Mouse (Mus musculus): ENCODE measurements around the gene Kcnk5. TPM values are rescaled to one million over a fixed set of nuclear protein-coding genes. Genes with fewer than 3 reads are reported as not detected.

The Kcnk5 gene
- polyA plus RNA-seq, 1 experiment from 2014 or later: 5.0 TPM

DNA sequence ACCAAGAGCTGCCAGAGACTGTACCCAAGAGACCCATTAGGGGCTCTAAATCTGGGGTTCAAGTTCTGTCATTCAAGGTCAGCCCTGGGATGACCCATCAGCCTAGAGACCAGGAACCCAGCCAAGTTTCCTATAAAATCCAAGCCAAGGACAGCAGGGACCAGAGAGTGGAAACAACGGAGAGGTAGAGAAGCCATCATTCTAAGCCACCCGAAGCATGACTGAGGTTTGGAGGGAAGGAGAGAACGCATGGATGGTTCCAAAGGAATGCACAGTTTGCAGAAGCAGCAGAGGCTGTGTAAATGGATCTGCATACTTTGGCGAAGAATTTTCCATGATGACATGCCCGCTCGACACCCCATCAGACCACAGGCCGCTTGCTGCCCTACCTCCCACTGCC is 33.8 kb downstream of the Kcnk5 start:
- Histone ChIP-seq H3K27ac (replicated peaks) (no peak overlapping the region), H3K4me1 (replicated peaks) (no peaks in the 10 kb centered on the region), H3K9me3 (replicated peaks) (no peaks in the 10 kb centered on the region), H3K27me3 (no peaks in the 10 kb centered on the region), H3K4me3 (replicated peaks) (no peak overlapping the region), H3K9ac (no peak overlapping the region), H3K4me2 (no peak overlapping the region), H3K36me3 (replicated peaks) (peaks cover 36% of the 10 kb centered on the region)
- no peak for ATAC-seq (ENCODE audit: insufficient read depth)
- WGBS (ENCODE audit: insufficient replicate concordance): 83% methylated on average over 7 of the region's 7 CpGs

DNA sequence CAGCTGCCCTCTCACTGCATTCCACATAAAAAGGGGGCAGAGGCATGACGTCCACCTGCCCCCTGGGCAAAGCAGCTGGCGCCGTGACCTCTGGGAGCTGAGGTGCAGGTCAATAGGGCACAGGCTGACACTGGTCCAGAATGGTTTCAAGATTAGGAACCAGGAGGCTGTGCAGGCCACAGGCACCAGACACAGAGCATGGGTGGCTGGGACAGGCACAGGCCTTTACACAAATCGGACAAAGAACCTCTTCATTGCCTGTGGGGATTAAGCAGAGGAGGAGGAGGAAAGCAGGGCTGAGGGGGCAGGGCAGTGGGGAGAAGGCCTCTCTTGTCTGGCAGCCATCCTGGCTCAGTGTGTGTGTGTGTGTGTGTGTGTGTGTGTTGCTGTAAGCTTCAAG is 37.5 kb downstream of the Kcnk5 start:
- Histone ChIP-seq H3K4me3 (replicated peaks) (no peak overlapping the region), H3K9ac (no peak overlapping the region), H3K27me3 (no peaks in the 10 kb centered on the region), H3K9me3 (replicated peaks) (no peaks in the 10 kb centered on the region), H3K4me1 (replicated peaks) (no peaks in the 10 kb centered on the region), H3K36me3 (replicated peaks) (peaks cover 64% of the 10 kb centered on the region), H3K27ac (replicated peaks) (no peak overlapping the region), H3K4me2 (no peak overlapping the region)
- WGBS (ENCODE audit: insufficient replicate concordance): 79% methylated on average over 4 of the region's 4 CpGs
- ATAC-seq (ENCODE audit: insufficient read depth): no peak

DNA sequence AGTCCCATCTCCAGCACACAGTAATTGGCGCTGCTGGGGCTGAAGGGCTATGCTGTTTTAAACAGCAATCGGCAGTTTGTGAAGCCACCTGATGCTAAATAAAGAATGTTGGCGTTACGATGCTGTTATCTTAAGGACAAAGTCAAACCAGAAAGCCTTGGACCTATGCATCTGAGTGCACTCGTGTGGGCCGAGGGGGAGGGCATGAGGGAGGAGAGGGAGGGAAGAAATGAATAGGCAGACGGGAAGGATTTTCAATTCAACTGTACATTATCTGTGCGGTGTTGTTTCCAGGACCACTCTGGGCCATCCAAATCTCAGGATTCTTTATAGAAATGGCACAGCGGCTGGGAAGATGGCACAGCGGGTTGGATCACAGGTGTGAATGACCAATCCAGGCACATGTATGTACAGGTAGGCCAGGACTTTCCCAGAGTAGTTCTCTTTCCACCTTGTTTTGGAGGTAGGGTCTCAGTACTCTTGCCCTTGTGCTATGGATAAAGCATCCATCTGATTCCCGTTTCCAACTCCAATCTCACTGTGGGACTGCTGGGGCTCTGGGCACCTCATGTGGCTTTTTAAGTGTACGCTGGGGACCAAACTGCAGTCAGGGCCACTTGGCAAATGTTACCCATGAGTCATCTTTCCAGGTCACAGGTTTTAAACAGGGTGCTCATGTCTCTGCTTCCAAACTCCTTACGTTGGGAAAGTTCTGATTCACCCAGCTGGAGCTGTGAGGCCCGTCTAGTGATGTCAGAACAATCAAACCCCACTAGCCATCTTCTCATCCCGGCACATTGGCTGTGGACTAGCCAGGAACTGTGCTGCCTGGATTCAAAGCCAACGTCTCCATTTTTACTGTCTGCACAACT is 42.9 kb downstream of the Kcnk5 start, which contains the start of gene Saysd1:
Saysd1 (minus strand) TSS at position 51 of the 872 bp plus-strand sequence.
- 74% methylated on average over 16 of the region's 16 CpGs for WGBS (ENCODE audit: insufficient replicate concordance)
- no peaks in the 10 kb centered on the region for H3K9me3 ChIP-seq (replicated peaks)
- no peak within 1 kb of the TSS for H3K9ac ChIP-seq

DNA sequence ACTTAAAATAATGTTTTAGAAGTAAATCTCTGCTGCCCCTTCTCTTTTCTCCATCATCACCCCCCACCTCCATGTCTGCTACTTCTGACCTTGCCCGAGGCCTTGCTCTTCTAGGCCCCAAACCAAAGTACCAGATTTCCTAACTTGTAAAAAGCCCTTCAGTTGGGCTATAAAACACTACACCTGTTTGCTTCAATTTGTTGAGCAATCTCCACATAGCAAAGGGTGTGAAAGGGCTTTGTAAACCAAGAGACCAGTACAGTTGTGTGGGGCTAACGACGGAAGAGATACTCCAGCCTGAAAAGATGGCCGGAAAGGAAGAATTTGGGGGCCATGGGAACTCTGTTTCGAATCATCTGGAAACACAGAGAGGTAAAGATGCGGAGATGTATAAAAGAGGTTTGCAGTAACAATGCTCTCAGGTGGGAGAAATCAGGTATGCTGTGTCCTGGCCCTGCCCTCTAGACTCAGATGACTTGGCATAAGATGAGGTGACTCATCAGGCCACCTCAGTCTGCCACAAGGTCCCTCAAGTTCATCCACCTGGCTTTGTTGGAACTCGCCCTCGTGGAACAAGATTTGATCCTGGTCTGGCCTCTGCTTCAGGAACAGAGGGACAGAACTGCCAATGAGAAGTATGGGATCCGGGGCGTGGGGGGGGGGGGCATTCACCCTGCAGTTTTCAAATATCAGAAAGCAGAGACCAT is 46.5 kb downstream of the Kcnk5 start:
- Histone ChIP-seq H3K9me3 (replicated peaks) (no peaks in the 10 kb centered on the region), H3K4me1 (replicated peaks) (no peaks in the 10 kb centered on the region), H3K4me2 (no peak overlapping the region), H3K9ac (no peak overlapping the region), H3K4me3 (replicated peaks) (no peak overlapping the region), H3K27me3 (no peaks in the 10 kb centered on the region), H3K27ac (replicated peaks) (no peak overlapping the region), H3K36me3 (replicated peaks) (0 out of 2 replicates have a peak, but pooled peaks cover 2% of the 10 kb centered on the region)
- no peak for ATAC-seq (ENCODE audit: insufficient read depth)
- WGBS (ENCODE audit: insufficient replicate concordance): 72% methylated on average over 10 of the region's 10 CpGs

More for the DNA sequence above, 42.9 kb downstream of the Kcnk5 start, which contains the start of gene Saysd1:
- no peak within 1 kb of the TSS for H3K27ac ChIP-seq (replicated peaks)
- no peaks in the 10 kb centered on the region for H3K4me1 ChIP-seq (replicated peaks)
- no peak within 1 kb of the TSS for H3K4me3 ChIP-seq (replicated peaks)
- ATAC-seq (ENCODE audit: insufficient read depth): no peak
- no peaks in the 10 kb centered on the region for H3K27me3 ChIP-seq
- H3K36me3 ChIP-seq (replicated peaks): peaks cover 36% of the 10 kb centered on the region
- no peak within 1 kb of the TSS for H3K4me2 ChIP-seq

GRCm38 (mm10) chr14:20128162-20128561 is 53.4 kb downstream of the Kcnk5 start:
- no peaks in the 10 kb centered on the region for H3K9me3 ChIP-seq (replicated peaks)
- H3K4me1 ChIP-seq (replicated peaks): no peaks in the 10 kb centered on the region
- no peak overlapping the region for H3K4me3 ChIP-seq (replicated peaks)
- no peak overlapping the region for H3K4me2 ChIP-seq
- no peak overlapping the region for H3K9ac ChIP-seq
- no peaks in the 10 kb centered on the region for H3K27me3 ChIP-seq
- H3K36me3 ChIP-seq (replicated peaks): no peaks in the 10 kb centered on the region
- no peak for ATAC-seq (ENCODE audit: insufficient read depth)
- no peak overlapping the region for H3K27ac ChIP-seq (replicated peaks)
- WGBS (ENCODE audit: insufficient replicate concordance): 74% methylated on average over 6 of the region's 6 CpGs

- Histone ChIP-seq H3K27me3 (no peaks in the 10 kb centered on the region), H3K4me2 (no peak overlapping the region), H3K4me3 (replicated peaks) (no peak overlapping the region), H3K27ac (replicated peaks) (no peak overlapping the region), H3K9me3 (replicated peaks) (no peaks in the 10 kb centered on the region), H3K9ac (no peak overlapping the region), H3K4me1 (replicated peaks) (no peaks in the 10 kb centered on the region), H3K36me3 (replicated peaks) (no peaks in the 10 kb centered on the region)
- 71% methylated on average over 15 of the region's 15 CpGs for WGBS (ENCODE audit: insufficient replicate concordance)
- no peak for ATAC-seq (ENCODE audit: insufficient read depth)
These were observed 54.1 kb downstream of the Kcnk5 start for GRCm38 (mm10) chr14:20127406-20128087.

DNA sequence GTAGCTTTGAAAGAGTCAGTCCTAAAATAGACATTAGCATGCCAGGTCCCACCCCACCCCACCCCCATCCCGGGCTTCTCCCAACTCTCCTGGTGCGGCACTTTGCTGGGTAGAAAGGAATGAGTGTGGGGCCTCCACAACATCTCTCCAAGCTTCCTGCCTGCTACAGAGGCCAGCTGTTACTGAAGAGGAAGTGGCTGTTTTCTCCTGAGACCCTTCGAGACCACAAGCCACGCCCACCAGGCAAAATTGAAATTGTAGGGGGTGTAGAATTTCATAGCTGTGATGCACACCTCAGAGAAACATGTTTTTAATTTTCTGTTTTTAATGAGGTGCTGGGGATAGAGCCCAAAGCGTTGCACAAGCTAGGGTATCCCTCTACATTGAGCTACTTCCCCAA is 60.7 kb downstream of the Kcnk5 start:
- 17% methylated on average over 5 of the region's 5 CpGs for WGBS (ENCODE audit: insufficient replicate concordance)
- no peak for ATAC-seq (ENCODE audit: insufficient read depth)

GRCm38 (mm10) chr14:20120012-20120411 is 61.6 kb downstream of the Kcnk5 start:
- H3K9me3 ChIP-seq (replicated peaks): no peaks in the 10 kb centered on the region
- H3K27me3 ChIP-seq: no peaks in the 10 kb centered on the region
- no peak overlapping the region for H3K4me3 ChIP-seq (replicated peaks)
- no peak overlapping the region for H3K9ac ChIP-seq
- no peak overlapping the region for H3K27ac ChIP-seq (replicated peaks)
- H3K36me3 ChIP-seq (replicated peaks): no peaks in the 10 kb centered on the region
- 83% methylated on average over 11 of the region's 11 CpGs for WGBS (ENCODE audit: insufficient replicate concordance)
- H3K4me1 ChIP-seq (replicated peaks): peaks cover 4% of the 10 kb centered on the region
- no peak for ATAC-seq (ENCODE audit: insufficient read depth)
- H3K4me2 ChIP-seq: no peak overlapping the region

More for the DNA sequence above, 60.7 kb downstream of the Kcnk5 start:
- Histone ChIP-seq H3K27me3 (no peaks in the 10 kb centered on the region), H3K4me2 (no peak overlapping the region), H3K27ac (replicated peaks) (no peak overlapping the region), H3K9me3 (replicated peaks) (no peaks in the 10 kb centered on the region), H3K36me3 (replicated peaks) (no peaks in the 10 kb centered on the region), H3K4me1 (replicated peaks) (peaks cover 4% of the 10 kb centered on the region), H3K9ac (no peak overlapping the region), H3K4me3 (replicated peaks) (no peak overlapping the region)

- 46% methylated on average over 9 of the region's 9 CpGs for WGBS (ENCODE audit: insufficient replicate concordance)
- no peaks in the 10 kb centered on the region for H3K36me3 ChIP-seq (replicated peaks)
- no peaks in the 10 kb centered on the region for H3K9me3 ChIP-seq (replicated peaks)
- no peak overlapping the region for H3K4me2 ChIP-seq
- H3K4me3 ChIP-seq (replicated peaks): no peak overlapping the region
- no peak overlapping the region for H3K27ac ChIP-seq (replicated peaks)
- no peaks in the 10 kb centered on the region for H3K27me3 ChIP-seq
- peaks cover 8% of the 10 kb centered on the region for H3K4me1 ChIP-seq (replicated peaks)
- no peak overlapping the region for H3K9ac ChIP-seq
- ATAC-seq (ENCODE audit: insufficient read depth): no peak
These were observed 65.4 kb downstream of the Kcnk5 start for GRCm38 (mm10) chr14:20116149-20116605.

DNA sequence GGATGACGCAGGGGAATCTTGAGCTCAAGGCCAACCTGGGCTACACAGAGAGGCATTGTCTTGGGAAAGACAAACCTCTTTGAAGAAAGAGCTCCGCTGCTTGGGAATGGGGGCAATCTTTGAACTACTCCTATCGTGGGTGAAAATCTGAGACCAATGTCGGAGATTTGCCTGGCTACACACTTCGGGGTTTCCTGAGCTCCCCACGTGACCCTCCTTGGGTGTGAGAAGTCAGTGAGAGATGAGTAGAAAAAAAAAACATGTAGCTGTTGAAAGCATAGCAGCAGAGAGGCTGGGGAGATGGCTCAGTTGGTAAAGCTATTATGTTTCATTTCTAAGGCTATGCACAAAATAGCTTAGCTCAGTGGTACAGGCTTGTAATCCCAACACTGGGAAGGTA is 66.7 kb downstream of the Kcnk5 start:
- Histone ChIP-seq H3K4me1 (replicated peaks) (peaks cover 8% of the 10 kb centered on the region), H3K9me3 (replicated peaks) (no peaks in the 10 kb centered on the region), H3K27ac (replicated peaks) (no peak overlapping the region), H3K4me3 (replicated peaks) (no peak overlapping the region), H3K9ac (no peak overlapping the region), H3K27me3 (no peaks in the 10 kb centered on the region), H3K4me2 (no peak overlapping the region), H3K36me3 (replicated peaks) (no peaks in the 10 kb centered on the region)
- 58% methylated on average over 6 of the region's 6 CpGs for WGBS (ENCODE audit: insufficient replicate concordance)
- ATAC-seq (ENCODE audit: insufficient read depth): no peak

GRCm38 (mm10) chr14:20113964-20114363 is 67.6 kb downstream of the Kcnk5 start:
- ATAC-seq (ENCODE audit: insufficient read depth): peak; percentile 60; the same call in 1 of the 2 replicates
- H3K9me3 ChIP-seq (replicated peaks): no peaks in the 10 kb centered on the region
- H3K4me3 ChIP-seq (replicated peaks): no peak overlapping the region
- no peaks in the 10 kb centered on the region for H3K36me3 ChIP-seq (replicated peaks)
- H3K4me1 ChIP-seq (replicated peaks): peaks cover 8% of the 10 kb centered on the region
- H3K27me3 ChIP-seq: no peaks in the 10 kb centered on the region
- no peak overlapping the region for H3K27ac ChIP-seq (replicated peaks)
- 5% methylated on average over 6 of the region's 6 CpGs for WGBS (ENCODE audit: insufficient replicate concordance)
- no peak overlapping the region for H3K4me2 ChIP-seq
- H3K9ac ChIP-seq: no peak overlapping the region

Data from liver, embryonic 15.5 days (tissue).